Mouse (Mus musculus): ENCODE data around the gene Fndc3b. TPM values are rescaled to one million over a fixed set of nuclear protein-coding genes. Genes with fewer than 3 reads are reported as not detected.

Gene Fndc3b
- polyA plus RNA-seq, 1 experiment from 2014 or later = 14.0 TPM

DNA sequence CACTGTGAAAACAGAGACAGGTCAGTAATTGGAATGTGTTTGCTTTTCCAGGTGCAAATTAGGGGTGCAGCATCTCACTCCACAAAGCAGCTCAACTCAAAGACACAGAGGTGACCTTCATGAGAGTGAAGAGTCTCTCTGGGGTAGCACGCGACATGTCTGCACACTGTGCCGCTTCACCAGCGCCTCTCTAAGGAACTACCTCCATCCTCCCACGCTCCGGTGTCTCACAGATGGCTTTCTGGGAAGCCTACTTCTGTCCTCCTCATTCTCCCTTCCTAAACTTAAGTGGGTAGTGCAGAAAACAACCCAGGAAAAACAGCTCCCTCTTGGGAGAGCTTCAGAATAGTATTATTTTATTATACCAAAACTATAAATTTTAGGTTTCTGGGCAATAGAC is 12.4 kb downstream of the Fndc3b start:
- WGBS = 93% methylated on average over 6 of the region's 6 CpGs

DNA sequence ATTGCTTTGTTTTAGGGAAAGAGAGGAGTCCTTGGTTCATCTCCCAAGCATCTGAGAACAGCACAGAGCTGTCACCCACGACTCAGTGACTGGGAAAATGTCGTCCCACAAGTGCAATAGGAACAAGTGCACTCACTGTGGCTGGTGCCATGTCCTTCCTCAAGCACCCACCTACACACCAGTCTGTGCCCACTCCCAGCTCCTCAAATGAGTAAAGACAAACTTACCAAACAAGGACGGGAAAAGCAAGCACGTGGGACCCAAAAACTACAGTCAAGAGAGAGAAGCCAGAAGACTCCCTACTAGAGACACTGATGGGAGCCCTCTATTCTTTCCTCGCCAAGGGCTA is 14.7 kb downstream of the Fndc3b start:
- no peak for ATAC-seq
- H3K4me3 ChIP-seq (ENCODE audit: low read length) = no peak overlapping the region
- H3K36me3 ChIP-seq (ENCODE audit: control insufficient read depth, insufficient read depth, low read length) = no peaks in the 10 kb centered on the region
- no peaks in the 10 kb centered on the region for H3K9me3 ChIP-seq (ENCODE audit: control insufficient read depth, low read length)
- 76% methylated on average over 5 of the region's 5 CpGs for WGBS
- no peak overlapping the region for H3K4me2 ChIP-seq (ENCODE audit: low read depth, low read length)
- H3K4me1 ChIP-seq (ENCODE audit: control insufficient read depth, insufficient read depth, low read length) = peaks cover 20% of the 10 kb centered on the region
- no peak overlapping the region for H3K27ac ChIP-seq (ENCODE audit: low read length)
- no peaks in the 10 kb centered on the region for H3K27me3 ChIP-seq (replicated peaks; ENCODE audit: control insufficient read depth, insufficient read depth, low read length)
- no peak overlapping the region for H3K9ac ChIP-seq (ENCODE audit: low read depth, low read length)

More for the DNA sequence above, 12.4 kb downstream of the Fndc3b start:
- Histone ChIP-seq H3K4me2 (ENCODE audit: low read depth, low read length) (no peak overlapping the region), H3K36me3 (ENCODE audit: control insufficient read depth, insufficient read depth, low read length) (no peaks in the 10 kb centered on the region), H3K4me1 (ENCODE audit: control insufficient read depth, insufficient read depth, low read length) (peaks cover 15% of the 10 kb centered on the region), H3K27me3 (replicated peaks; ENCODE audit: control insufficient read depth, insufficient read depth, low read length) (no peaks in the 10 kb centered on the region), H3K4me3 (ENCODE audit: low read length) (no peak overlapping the region), H3K27ac (ENCODE audit: low read length) (no peak overlapping the region), H3K9me3 (ENCODE audit: control insufficient read depth, low read length) (no peaks in the 10 kb centered on the region), H3K9ac (ENCODE audit: low read depth, low read length) (no peak overlapping the region)
- no peak for ATAC-seq

DNA sequence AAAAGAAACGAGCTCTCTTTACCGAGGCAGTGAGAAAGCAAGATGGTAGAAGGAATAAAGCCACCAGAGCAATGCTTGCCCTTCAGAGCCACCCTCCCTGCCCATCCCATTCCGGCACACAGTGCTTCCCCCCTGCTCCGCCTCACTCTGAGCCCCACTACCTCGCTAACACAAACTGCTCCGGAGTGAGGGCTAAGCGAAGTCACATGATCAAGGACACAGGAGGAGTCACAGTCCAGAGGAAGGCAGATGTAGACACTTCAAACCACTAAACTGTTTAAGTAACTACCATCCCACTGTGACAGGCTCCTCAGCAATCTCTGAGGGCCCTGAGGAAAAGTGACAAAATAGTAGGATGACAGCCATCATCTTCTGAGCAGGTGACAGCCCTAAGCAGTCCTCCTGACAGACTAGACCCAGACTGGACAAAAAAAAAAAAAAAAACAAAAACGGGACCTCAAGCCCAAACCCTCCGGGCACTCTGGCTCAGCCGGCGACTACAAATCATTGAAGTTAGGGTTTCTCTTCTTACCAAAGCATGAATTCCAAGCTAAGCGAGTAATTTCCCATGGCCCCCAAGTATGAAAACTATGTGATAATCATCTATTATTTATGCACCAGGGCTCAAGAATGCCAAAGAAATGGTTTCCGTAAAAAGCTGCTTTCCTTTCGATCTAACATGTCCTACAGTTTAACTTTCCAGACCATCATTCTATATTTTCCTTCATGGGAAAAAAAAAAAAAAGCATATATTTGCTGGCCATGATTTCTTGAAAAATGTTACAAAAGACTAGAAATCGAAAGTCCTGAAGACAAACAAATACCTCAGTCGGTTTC is 15.3 kb downstream of the Fndc3b start:
- Histone ChIP-seq H3K27ac (ENCODE audit: low read length) (no peak overlapping the region), H3K36me3 (ENCODE audit: control insufficient read depth, insufficient read depth, low read length) (no peaks in the 10 kb centered on the region), H3K4me2 (ENCODE audit: low read depth, low read length) (no peak overlapping the region), H3K4me1 (ENCODE audit: control insufficient read depth, insufficient read depth, low read length) (peaks cover 26% of the 10 kb centered on the region), H3K4me3 (ENCODE audit: low read length) (no peak overlapping the region), H3K27me3 (replicated peaks; ENCODE audit: control insufficient read depth, insufficient read depth, low read length) (no peaks in the 10 kb centered on the region), H3K9me3 (ENCODE audit: control insufficient read depth, low read length) (no peaks in the 10 kb centered on the region), H3K9ac (ENCODE audit: low read depth, low read length) (no peak overlapping the region)
- no peak for ATAC-seq
- WGBS = 61% methylated on average over 16 of the region's 16 CpGs

DNA sequence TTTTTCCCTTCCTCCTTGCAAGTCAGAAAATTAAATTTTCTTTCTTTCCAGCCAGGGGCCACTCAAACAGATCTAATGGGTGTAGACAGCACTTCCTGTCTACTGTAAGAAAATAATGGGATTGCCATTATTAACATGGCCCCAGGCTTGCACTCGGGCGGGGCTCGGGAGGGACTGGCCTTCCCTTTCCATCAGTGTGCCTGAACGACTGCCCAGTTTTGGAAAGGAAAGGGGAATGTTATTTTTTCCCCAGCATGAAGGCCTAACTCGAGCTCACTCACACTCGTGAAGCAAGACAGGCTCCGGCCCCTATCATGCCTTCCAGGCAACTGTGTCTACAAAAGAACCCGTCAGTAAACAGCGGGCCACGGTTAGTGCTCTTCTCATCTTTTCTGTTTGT is 16.5 kb downstream of the Fndc3b start:
- Histone ChIP-seq H3K9me3 (ENCODE audit: control insufficient read depth, low read length) (no peaks in the 10 kb centered on the region), H3K4me3 (ENCODE audit: low read length) (no peak overlapping the region), H3K4me2 (ENCODE audit: low read depth, low read length) (no peak overlapping the region), H3K27me3 (replicated peaks; ENCODE audit: control insufficient read depth, insufficient read depth, low read length) (no peaks in the 10 kb centered on the region), H3K27ac (ENCODE audit: low read length) (no peak overlapping the region), H3K9ac (ENCODE audit: low read depth, low read length) (no peak overlapping the region), H3K4me1 (ENCODE audit: control insufficient read depth, insufficient read depth, low read length) (peaks cover 35% of the 10 kb centered on the region), H3K36me3 (ENCODE audit: control insufficient read depth, insufficient read depth, low read length) (no peaks in the 10 kb centered on the region)
- ATAC-seq = no peak
- WGBS = 60% methylated on average over 10 of the region's 10 CpGs

DNA sequence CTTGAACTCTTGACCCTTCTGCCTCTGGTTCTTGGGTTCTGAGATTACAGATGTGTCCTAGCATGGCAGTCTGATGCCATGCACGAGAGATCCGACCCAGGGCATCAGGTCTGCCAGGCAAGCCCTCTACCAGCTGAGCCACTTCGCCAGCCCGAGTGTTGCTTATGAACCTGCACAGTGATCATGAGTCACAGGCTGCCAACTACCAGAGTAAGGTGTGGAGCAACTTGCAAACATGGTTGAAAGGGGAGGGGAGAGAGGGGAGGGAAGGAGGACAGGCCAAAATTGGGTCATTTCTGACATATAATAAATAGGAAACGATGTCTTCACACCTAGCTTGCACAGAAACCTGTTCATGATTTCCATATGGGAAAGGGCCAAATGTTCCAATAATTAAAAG is 17.0 kb downstream of the Fndc3b start:
- no peak for ATAC-seq
- Histone ChIP-seq H3K4me1 (ENCODE audit: control insufficient read depth, insufficient read depth, low read length) (peaks cover 40% of the 10 kb centered on the region), H3K9me3 (ENCODE audit: control insufficient read depth, low read length) (no peaks in the 10 kb centered on the region), H3K9ac (ENCODE audit: low read depth, low read length) (no peak overlapping the region), H3K27ac (ENCODE audit: low read length) (no peak overlapping the region), H3K36me3 (ENCODE audit: control insufficient read depth, insufficient read depth, low read length) (no peaks in the 10 kb centered on the region), H3K4me3 (ENCODE audit: low read length) (no peak overlapping the region), H3K27me3 (replicated peaks; ENCODE audit: control insufficient read depth, insufficient read depth, low read length) (no peaks in the 10 kb centered on the region), H3K4me2 (ENCODE audit: low read depth, low read length) (no peak overlapping the region)
- WGBS = 86% methylated on average over 5 of the region's 5 CpGs

- Histone ChIP-seq H3K36me3 (ENCODE audit: control insufficient read depth, insufficient read depth, low read length) (no peaks in the 10 kb centered on the region), H3K4me2 (ENCODE audit: low read depth, low read length) (no peak overlapping the region), H3K27ac (ENCODE audit: low read length) (no peak overlapping the region), H3K9me3 (ENCODE audit: control insufficient read depth, low read length) (no peaks in the 10 kb centered on the region), H3K4me3 (ENCODE audit: low read length) (no peak overlapping the region), H3K9ac (ENCODE audit: low read depth, low read length) (no peak overlapping the region), H3K27me3 (replicated peaks; ENCODE audit: control insufficient read depth, insufficient read depth, low read length) (no peaks in the 10 kb centered on the region), H3K4me1 (ENCODE audit: control insufficient read depth, insufficient read depth, low read length) (peaks cover 47% of the 10 kb centered on the region)
- 75% methylated on average over 9 of the region's 9 CpGs for WGBS
- ATAC-seq = no peak
These were observed 19.5 kb downstream of the Fndc3b start for GRCm38 (mm10) chr3:27691486-27692160.

- Histone ChIP-seq H3K4me2 (ENCODE audit: low read depth, low read length) (peak overlapping the region; percentile 29; the same call in 1 of the 2 replicates), H3K4me3 (ENCODE audit: low read length) (no peak overlapping the region), H3K36me3 (ENCODE audit: control insufficient read depth, insufficient read depth, low read length) (no peaks in the 10 kb centered on the region), H3K27me3 (replicated peaks; ENCODE audit: control insufficient read depth, insufficient read depth, low read length) (no peaks in the 10 kb centered on the region), H3K9ac (ENCODE audit: low read depth, low read length) (0 out of 2 replicates have a peak overlapping the region, but pooled peaks have one; percentile 6), H3K9me3 (ENCODE audit: control insufficient read depth, low read length) (no peaks in the 10 kb centered on the region), H3K27ac (ENCODE audit: low read length) (peak overlapping the region; percentile 69), H3K4me1 (ENCODE audit: control insufficient read depth, insufficient read depth, low read length) (peaks cover 40% of the 10 kb centered on the region)
- peak; percentile 76 for ATAC-seq
- 32% methylated on average over 6 of the region's 6 CpGs for WGBS
These were observed 21.1 kb downstream of the Fndc3b start for GRCm38 (mm10) chr3:27690030-27690429.

- H3K4me1 ChIP-seq (ENCODE audit: control insufficient read depth, insufficient read depth, low read length) = peaks cover 40% of the 10 kb centered on the region
- H3K36me3 ChIP-seq (ENCODE audit: control insufficient read depth, insufficient read depth, low read length) = no peaks in the 10 kb centered on the region
- H3K9me3 ChIP-seq (ENCODE audit: control insufficient read depth, low read length) = no peaks in the 10 kb centered on the region
- H3K4me2 ChIP-seq (ENCODE audit: low read depth, low read length) = no peak overlapping the region
- H3K4me3 ChIP-seq (ENCODE audit: low read length) = no peak overlapping the region
- 0 out of 2 replicates have a peak overlapping the region, but pooled peaks have one; percentile 6 for H3K9ac ChIP-seq (ENCODE audit: low read depth, low read length)
- ATAC-seq = peak; percentile 23; the same call in 1 of the 2 replicates
- peak overlapping the region; percentile 69 for H3K27ac ChIP-seq (ENCODE audit: low read length)
- no peaks in the 10 kb centered on the region for H3K27me3 ChIP-seq (replicated peaks; ENCODE audit: control insufficient read depth, insufficient read depth, low read length)
- 57% methylated on average over 12 of the region's 12 CpGs for WGBS
These were observed 21.8 kb downstream of the Fndc3b start for GRCm38 (mm10) chr3:27689149-27689865.

Data from intestine, embryonic 16.5 days (tissue).